Mouse (Mus musculus) midbrain, embryonic 11.5 days (tissue): ENCODE data around the gene Tmtc3. TPM values are rescaled to one million over a fixed set of nuclear protein-coding genes. Genes with fewer than 3 reads are reported as not detected.
"Not testable (repeated sequence)": the region's sequence is repeated elsewhere in the genome, so short reads cannot be mapped to it uniquely, and the experiment has no call there.

Experiments
- ATAC-seq: fragments of 200-750 bp; cut with Nextera tagmentation; 2 replicates; pipeline ENCODE4 v1.8.0; 2017; ENCODE audit warnings: moderate TSS enrichment, moderate library complexity; ENCODE audit not compliant: low FRiP score
- DNase-seq: peaks from one replicate; pipeline ENCODE4 v3.0.0; 2015; ENCODE audit warnings: low spot score; ENCODE audit errors: missing footprints
- H3K27ac ChIP-seq: fragments of 300-500 bp; sonication (generic); 2 replicates; pipeline ENCODE4 v1.5.1; 2014; ENCODE audit warnings: low read depth, low read length
- H3K27me3 ChIP-seq: fragments of 300-500 bp; sonication (generic); 2 replicates; pipeline ENCODE4 v1.6.1; 2014; ENCODE audit warnings: mild to moderate bottlenecking, low read length, moderate library complexity, mixed read lengths; ENCODE audit not compliant: control insufficient read depth, insufficient read depth
- H3K36me3 ChIP-seq: fragments of 300-500 bp; sonication (generic); 2 replicates; pipeline ENCODE4 v1.6.1; 2014; ENCODE audit warnings: mild to moderate bottlenecking, low read length, moderate library complexity, mixed read lengths; ENCODE audit not compliant: control insufficient read depth, insufficient read depth
- H3K4me1 ChIP-seq: fragments of 300-500 bp; sonication (generic); 2 replicates; pipeline ENCODE4 v1.6.1; 2014; ENCODE audit warnings: low read length; ENCODE audit not compliant: control insufficient read depth, insufficient read depth
- H3K4me2 ChIP-seq: fragments of 300-500 bp; sonication (generic); 2 replicates; pipeline ENCODE4 v1.6.1; 2014; ENCODE audit warnings: mild to moderate bottlenecking, moderate library complexity
- H3K4me3 ChIP-seq: fragments of 300-500 bp; sonication (generic); 2 replicates; pipeline ENCODE4 v1.5.1; 2014; ENCODE audit warnings: low read depth, low read length
- H3K9ac ChIP-seq: fragments of 300-500 bp; sonication (generic); 2 replicates; pipeline ENCODE4 v1.6.1; 2014; ENCODE audit warnings: low read length
- H3K9me3 ChIP-seq: fragments of 300-500 bp; sonication (generic); 2 replicates; pipeline ENCODE4 v1.6.1; 2016; ENCODE audit warnings: low read length; ENCODE audit not compliant: control insufficient read depth
- WGBS: fragments of 180-500 bp; shearing (Covaris S2); extraction: QIAGEN DNeasy Blood & Tissue Kit; methylation state at CpG from one replicate; pipeline ENCODE4 v1.1.7; 2014; 5-methylcytosine and 5-hydroxymethylcytosine counted together
- polyA plus RNA-seq: library from polyadenylated mRNA; unstranded; fragments of >200 nt; fragmentation: Nextera tagmentation; extraction: Ambion mirVana; gene quantifications from 2 replicates; pipeline ENCODE4 v1.2.1, GENCODE M21; 2014

Gene Tmtc3
- polyA plus RNA-seq, 1 experiment from 2014 or later, result 18.7 TPM

GRCm38 (mm10) chr10:100479538-100479937 is 7.6 kb downstream of the Tmtc3 start:
- H3K4me2 ChIP-seq, result no peak overlapping the region
- no peak overlapping the region for H3K27ac ChIP-seq
- ATAC-seq, result no peak
- no peaks in the 10 kb centered on the region for H3K9me3 ChIP-seq
- no peak overlapping the region for H3K4me3 ChIP-seq
- H3K36me3 ChIP-seq, result peaks cover 5% of the 10 kb centered on the region; the same call in 1 of the 2 replicates
- 90% methylated on average over 3 of the region's 3 CpGs for WGBS
- no peak overlapping the region for H3K9ac ChIP-seq
- no peaks in the 10 kb centered on the region for H3K4me1 ChIP-seq
- no peaks in the 10 kb centered on the region for H3K27me3 ChIP-seq
- DNase-seq, result no peak

GRCm38 (mm10) chr10:100475040-100475439 is 12.1 kb downstream of the Tmtc3 start:
- peak; percentile 85 for DNase-seq
- Histone ChIP-seq H3K4me1 (no peaks in the 10 kb centered on the region), H3K27ac (no peak overlapping the region), H3K9me3 (no peaks in the 10 kb centered on the region), H3K4me3 (no peak overlapping the region), H3K27me3 (no peaks in the 10 kb centered on the region), H3K9ac (no peak overlapping the region), H3K36me3 (peaks cover 5% of the 10 kb centered on the region; the same call in 1 of the 2 replicates), H3K4me2 (no peak overlapping the region)
- WGBS, result 53% methylated on average over 3 of the region's 3 CpGs
- ATAC-seq, result no peak

- Histone ChIP-seq H3K9ac (no peak overlapping the region), H3K4me2 (no peak overlapping the region), H3K27me3 (no peaks in the 10 kb centered on the region), H3K4me3 (no peak overlapping the region), H3K4me1 (no peaks in the 10 kb centered on the region), H3K9me3 (no peaks in the 10 kb centered on the region), H3K27ac (no peak overlapping the region), H3K36me3 (peaks cover 2% of the 10 kb centered on the region)
- DNase-seq (no peak), ATAC-seq (no peak)
These were observed 26.6 kb downstream of the Tmtc3 start for GRCm38 (mm10) chr10:100460515-100460914.

GRCm38 (mm10) chr10:100449394-100449793 is 37.8 kb downstream of the Tmtc3 start:
- DNase-seq (no peak), ATAC-seq (no peak)
- Histone ChIP-seq H3K9ac (no peak overlapping the region), H3K9me3 (no peaks in the 10 kb centered on the region), H3K27ac (no peak overlapping the region), H3K27me3 (no peaks in the 10 kb centered on the region), H3K36me3 (no peaks in the 10 kb centered on the region; the same call in 1 of the 2 replicates), H3K4me2 (no peak overlapping the region), H3K4me1 (no peaks in the 10 kb centered on the region), H3K4me3 (no peak overlapping the region)

- Histone ChIP-seq H3K4me3 (no peak overlapping the region), H3K27ac (no peak overlapping the region), H3K9ac (no peak overlapping the region), H3K9me3 (no peaks in the 10 kb centered on the region), H3K27me3 (no peaks in the 10 kb centered on the region), H3K4me2 (no peak overlapping the region), H3K36me3 (no peaks in the 10 kb centered on the region), H3K4me1 (no peaks in the 10 kb centered on the region)
- WGBS, result 91% methylated on average over 2 of the region's 2 CpGs
- ATAC-seq (no peak), DNase-seq (no peak)
These were observed 59.6 kb downstream of the Tmtc3 start for GRCm38 (mm10) chr10:100427592-100427991.

- 91% methylated on average over 7 of the region's 7 CpGs for WGBS
- Histone ChIP-seq H3K36me3 (no peaks in the 10 kb centered on the region), H3K4me2 (no peak overlapping the region), H3K4me3 (no peak overlapping the region), H3K27me3 (no peaks in the 10 kb centered on the region), H3K4me1 (no peaks in the 10 kb centered on the region), H3K9ac (no peak overlapping the region), H3K9me3 (no peaks in the 10 kb centered on the region), H3K27ac (no peak overlapping the region)
- ATAC-seq (no peak), DNase-seq (no peak)
These were observed 71.6 kb downstream of the Tmtc3 start for GRCm38 (mm10) chr10:100415566-100415965.

- not testable (repeated sequence) for ATAC-seq, H3K9me3 ChIP-seq, H3K4me2 ChIP-seq, H3K36me3 ChIP-seq, H3K27me3 ChIP-seq, H3K27ac ChIP-seq, H3K4me1 ChIP-seq, H3K4me3 ChIP-seq, H3K9ac ChIP-seq
- 93% methylated on average over 6 of the region's 6 CpGs for WGBS
- DNase-seq, result peak; percentile 12
These were observed 84.8 kb downstream of the Tmtc3 start for GRCm38 (mm10) chr10:100402301-100402700.

Other genes with a start within 250 kb of the Tmtc3 start
- not detected in 2 replicates for gene Gm4301, start 151.7 kb downstream of the Tmtc3 start, polyA plus RNA-seq
- gene Gm4302, start 146.5 kb downstream of the Tmtc3 start, polyA plus RNA-seq, result not detected in 2 replicates
- not detected in 2 replicates for gene Gm4303, start 141.4 kb downstream of the Tmtc3 start, polyA plus RNA-seq
- gene Gm4305, start 136.3 kb downstream of the Tmtc3 start, polyA plus RNA-seq, result not detected in 2 replicates
- not detected in 2 replicates for gene Gm4307, start 126.0 kb downstream of the Tmtc3 start, polyA plus RNA-seq
- gene Gm4312, start 104.8 kb downstream of the Tmtc3 start, polyA plus RNA-seq, result not detected in 2 replicates
- gene Cep290, start 208 bp upstream of the Tmtc3 start, polyA plus RNA-seq, result 7.6 and 7.7 TPM in 2 replicates
- 13.7 and 15.4 TPM in 2 replicates for gene 4930430F08Rik, start 103.1 kb upstream of the Tmtc3 start, polyA plus RNA-seq
- not detected in 2 replicates for gene 1700017N19Rik, start 103.1 kb upstream of the Tmtc3 start, polyA plus RNA-seq